Mouse (Mus musculus): ENCODE data around the gene Med13. TPM values are rescaled to one million over a fixed set of nuclear protein-coding genes. Genes with fewer than 3 reads are reported as not detected.
A peak's percentile ranks its signal among the peaks of the same experiment; 100 is the strongest.

Med13 gene
- total RNA-seq, 2 experiments from 2014 or later, result 41.9 to 43.1 TPM

DNA sequence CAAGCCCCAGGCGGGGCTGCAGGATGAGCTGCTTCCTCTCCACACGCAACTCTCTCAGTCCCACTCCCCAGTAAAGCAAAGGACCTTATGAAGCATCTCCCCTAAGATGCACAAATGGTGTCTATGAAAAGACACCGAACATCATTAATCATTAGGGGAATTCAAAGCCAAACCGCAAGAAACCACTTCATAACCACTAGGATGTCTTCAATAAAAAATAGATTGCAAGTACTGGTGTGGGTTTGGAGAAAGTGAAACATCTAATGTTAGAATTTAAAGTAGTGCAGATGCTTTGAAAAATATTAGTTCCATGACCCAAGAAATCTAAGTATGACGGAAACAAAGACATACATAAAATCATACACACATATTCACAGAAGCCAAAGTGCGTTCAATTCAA, 65.7 kb downstream of the Med13 start:
- DNase-seq, result no peak

DNA sequence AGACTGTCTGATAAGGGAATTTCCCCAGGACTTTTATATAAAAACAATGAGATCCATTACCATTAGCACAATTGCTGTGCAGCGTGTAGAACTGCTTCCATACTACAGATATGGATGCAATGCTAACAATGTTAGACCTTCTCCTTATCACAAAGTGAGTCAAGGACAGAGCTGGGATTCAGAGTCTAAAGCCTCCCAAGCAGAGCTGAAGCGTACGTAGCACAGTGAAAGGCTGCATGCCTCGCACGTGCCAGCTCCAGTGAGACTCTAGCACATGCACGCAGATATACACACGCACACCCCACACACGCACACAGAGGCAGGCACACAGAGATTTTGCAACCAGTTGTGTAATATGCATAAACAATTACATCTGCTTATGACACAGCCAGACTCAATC, 71.7 kb downstream of the Med13 start:
- peak; percentile 11 for DNase-seq

DNA sequence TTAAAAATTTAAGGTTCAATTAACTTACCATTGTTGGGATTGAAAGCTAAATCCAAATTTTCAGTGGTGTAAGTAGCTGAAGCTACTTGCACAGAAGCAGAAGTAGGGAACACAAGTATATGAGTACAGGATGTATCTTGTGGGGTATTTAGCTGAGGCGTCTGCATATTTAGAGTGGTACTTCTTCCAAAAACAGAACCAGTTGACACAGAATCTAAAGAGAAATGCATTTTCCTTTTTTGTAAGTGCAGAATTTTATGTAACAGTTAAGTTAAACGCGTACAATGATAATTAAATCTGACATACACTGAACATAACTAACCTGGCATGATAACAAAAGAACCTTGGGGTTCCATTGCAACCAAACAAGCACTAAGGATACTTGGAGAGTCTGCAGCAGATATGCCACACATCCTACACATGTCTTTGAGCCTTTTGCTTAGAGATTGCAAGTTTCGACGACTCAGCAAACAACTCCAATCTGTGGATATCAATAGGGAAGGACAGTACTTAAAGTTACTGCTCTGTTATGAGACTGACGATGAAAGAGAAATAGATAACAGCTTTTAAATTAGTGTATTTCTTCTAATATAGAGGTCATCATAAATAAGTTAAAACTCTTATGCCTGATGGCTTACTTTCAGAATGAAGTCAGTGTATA, 78.8 kb downstream of the Med13 start:
- no peak for DNase-seq

DNA sequence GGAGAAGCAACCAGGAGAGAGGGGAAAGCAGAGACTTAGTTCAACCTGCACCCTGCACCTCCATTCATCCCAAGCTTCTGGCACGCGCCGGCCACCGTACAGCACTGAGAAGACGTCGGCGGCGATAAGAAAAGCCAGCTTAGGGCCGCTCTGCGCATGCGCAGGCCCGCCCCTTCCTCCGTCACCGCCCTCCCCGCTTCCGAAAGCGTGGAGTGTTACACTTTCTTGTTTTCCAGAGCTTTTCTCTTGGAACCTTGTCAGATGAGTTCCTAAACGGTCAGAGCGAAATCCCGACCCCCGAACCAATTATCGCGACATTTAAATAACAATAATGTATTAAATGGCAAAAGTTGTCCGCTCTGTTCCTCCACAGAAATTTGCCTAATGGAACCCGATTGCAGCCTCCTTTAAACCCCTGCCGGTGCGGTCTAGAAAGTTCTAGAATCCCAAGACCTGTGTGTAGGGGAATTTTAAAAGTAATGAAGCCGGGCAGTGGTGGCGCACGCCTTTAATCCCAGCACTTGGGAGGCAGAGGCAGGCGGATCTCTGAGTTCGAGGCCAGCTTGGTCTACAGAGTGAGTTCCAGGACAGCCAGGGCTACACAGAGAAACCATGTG, 99.8 kb downstream of the Med13 start, which contains the start of gene Ints2:
Gene Ints2 (minus strand): TSS at position 116 of the 617 bp plus-strand sequence.
- peak; percentile 96 for DNase-seq

DNA sequence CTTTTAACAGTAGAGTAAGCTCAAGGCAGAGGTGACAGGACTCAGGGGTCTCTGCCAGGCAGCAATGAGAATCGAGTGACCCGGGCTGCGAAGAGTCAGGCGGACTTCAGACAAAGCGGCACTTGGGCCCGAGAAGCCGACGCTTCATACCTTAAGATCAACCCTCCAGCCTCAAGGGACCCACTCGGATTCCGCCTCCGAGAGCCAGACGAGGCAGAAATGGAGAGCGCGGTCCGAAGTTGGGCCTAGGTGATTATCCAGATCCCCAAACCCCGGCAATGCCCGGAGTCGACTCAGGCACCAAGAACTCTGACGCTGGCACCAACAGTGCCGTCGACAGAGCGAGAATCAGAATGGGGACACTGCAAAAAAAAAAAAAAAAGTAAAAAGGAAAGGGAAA, 100.3 kb downstream of the Med13 start:
- DNase-seq, result no peak

DNA sequence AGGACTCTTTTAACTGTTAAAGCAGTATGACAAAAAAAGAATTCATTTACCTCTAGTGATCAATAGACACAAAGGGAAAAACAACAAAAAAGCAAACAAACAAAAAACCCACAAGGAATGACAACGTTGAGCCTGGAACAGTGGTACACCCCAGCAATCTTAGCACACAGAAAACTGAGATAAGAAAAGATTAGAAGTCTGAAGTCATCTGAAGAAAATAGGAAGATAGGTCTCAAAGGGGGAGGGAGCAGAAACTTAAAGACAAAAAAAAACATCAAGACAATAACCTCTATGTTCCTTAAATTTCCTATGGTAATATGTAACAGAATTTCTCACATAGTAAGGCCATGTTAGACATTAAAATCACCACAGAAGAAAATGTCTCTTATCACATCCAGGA, 104.1 kb downstream of the Med13 start:
- no peak for DNase-seq

DNA sequence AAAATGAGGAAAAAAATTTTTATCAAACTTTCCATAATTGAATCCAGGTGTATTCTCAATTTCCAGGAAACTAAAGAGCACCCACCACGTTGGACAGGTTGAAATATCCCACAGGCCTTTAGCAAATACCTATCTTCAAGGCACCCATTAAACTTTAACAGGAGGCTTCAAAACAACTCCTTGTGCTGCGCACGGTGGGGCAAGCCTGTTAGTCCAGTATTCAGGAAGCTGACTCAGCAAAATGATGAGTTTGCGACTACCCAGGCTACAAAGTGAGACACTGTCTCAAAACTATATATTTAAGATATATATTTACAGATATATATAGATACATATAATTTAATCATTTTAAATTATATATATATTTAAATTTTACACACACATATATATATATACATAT, 125.0 kb downstream of the Med13 start:
- DNase-seq, result no peak

DNA sequence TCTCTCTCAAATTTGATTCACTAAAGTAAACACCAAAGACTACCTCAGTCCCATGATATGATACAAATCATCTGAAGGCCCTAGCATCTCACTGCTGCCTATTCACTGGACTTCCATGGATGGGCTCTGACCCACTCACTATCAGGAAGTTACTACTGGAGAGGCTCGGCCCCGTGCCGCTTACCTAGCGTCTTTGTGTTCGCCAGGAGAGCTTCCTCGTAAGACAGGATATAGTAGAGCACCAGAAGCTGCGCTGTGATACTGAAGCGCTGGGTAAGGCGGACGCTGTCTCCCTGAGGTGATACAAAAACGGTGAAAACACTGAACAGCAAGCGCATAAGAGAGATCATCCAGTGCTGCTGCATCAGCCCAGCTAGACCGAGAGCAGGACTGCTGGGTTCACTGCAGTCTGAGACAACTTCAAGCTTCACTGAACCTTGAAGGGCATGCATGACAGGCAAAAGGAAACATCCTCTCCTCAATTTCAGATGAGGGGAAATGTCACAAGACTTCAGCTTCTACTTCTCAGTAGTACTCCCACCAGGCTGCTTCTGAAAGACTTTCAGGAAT, 125.5 kb downstream of the Med13 start:
- DNase-seq, result no peak

DNA sequence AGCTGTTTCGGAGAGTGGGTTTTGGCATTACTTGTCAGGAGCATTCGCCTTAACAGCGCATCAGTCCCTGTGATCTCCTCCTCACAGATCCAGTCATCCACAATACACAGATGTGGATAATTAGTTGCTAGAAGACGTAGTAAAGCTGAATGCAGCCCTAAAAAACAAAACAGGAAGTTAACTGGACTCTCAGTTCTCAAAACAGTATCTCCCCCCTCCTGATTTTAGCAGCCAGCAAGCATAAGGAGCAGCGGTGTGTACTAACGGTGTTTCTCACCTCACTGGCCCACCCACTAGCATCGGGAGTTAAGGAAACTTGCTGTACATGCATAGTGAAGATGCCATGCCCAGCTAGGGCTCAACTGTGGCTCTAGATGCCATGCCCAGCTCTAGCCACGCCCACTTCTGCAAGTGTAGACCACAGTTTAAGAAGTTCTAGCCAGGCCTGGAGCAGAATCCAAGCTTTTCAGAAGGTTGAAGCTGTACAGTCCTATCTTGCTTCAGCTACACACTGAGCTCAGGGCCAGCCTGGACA, 130.7 kb downstream of the Med13 start:
- DNase-seq, result no peak

DNA sequence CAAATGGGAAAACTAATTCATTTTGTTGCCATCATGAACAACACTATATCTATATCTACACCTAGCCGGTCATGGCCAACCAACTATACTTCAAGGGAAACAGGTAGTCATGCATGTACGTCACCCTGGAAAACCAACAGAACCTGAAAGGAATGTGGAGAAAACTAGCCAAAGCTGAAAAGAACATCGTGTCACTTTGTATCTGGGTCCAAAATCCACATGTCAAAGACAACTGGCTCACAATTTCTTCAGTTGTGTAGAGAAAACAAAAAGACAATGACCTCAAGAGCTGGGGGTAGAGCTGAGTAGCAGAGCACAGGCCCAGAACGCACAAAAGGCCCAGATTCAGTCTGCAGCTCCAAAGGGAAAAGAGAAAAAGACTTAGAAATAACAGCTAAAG, 131.6 kb downstream of the Med13 start:
- no peak for DNase-seq

Other genes with a start within 250 kb of the Med13 start
- gene Brip1, start 156.4 kb downstream of the Med13 start, total RNA-seq (2021), result 1 to 10 TPM; 5.2 to 5.6 TPM
- gene Ints2, start 100.0 kb downstream of the Med13 start, total RNA-seq (2021), result 10 to 100 TPM in 1 of 2 experiments, 1 to 10 TPM in 1; 9.8 to 13.4 TPM
- 10 to 100 TPM; 28.9 to 33.1 TPM for gene Rnft1, start 127.1 kb upstream of the Med13 start, total RNA-seq (2021)
- gene Rps6kb1, start 187.2 kb upstream of the Med13 start, total RNA-seq (2021), result 10 to 100 TPM; 27.7 to 28.8 TPM
- gene Tubd1, start 187.4 kb upstream of the Med13 start, total RNA-seq (2021), result 1 to 10 TPM; 8.4 to 9.7 TPM

Measured in heart, postnatal 4 days (tissue).